Mouse (Mus musculus): ENCODE results near the gene Riok2.

The Riok2 gene

DNA sequence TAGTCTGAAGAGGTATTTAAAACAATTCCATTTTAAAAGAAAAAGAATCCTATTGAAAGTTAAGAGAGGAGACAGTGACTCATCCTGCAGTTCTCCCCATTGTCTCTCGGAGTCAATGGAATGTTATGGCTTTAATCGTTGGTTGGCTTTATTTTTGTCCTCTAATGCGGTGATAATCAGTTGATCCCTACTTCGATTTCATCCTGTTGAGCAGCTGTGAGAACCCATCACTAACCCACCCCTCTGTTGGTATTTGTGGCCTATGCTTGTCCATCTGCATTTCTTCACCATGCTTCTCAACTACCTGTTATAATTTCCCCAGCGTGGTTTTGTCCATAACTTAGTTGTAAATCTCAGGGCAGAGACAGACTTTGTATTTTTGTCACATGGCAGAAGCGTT, 34.0 kb downstream of the Riok2 start:
- DNase-seq (ENCODE audit: low spot score in 2 of 2): no peak

DNA sequence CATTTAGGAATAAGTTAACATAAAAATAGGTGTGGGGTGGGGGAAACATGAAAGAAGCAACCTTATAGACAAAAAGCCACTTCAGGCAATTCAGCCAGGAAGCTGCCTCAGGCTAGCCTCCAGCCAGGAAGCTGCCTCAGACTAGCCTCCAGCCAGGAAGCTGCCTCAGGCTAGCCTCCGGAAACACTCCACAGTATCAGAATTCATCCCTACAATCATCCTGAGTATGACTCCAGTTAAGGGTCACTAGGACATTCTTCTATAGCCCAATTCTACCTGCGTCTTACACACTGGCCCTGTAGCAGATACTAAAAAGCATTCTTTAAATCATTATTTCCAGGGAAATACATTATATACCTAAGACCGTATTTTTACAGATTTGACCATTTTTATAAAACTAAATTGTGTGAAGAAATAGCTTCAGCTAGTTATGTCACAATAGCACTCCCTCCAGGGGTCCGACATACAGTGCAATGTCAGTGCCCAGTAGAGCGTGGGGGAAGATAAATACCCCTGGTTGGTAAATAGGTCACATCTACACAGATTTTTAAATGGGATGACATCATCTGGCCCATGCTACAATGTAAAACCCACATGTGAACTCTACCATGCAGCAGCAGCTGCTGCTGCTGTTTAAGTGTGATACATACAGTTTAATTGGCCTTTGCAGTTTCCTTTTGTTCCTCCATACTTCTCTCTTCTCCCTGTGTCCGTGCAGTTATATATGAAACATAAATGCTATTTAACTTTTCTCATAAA, 34.8 kb downstream of the Riok2 start:
- no peak for DNase-seq (ENCODE audit: low spot score in 2 of 2)

DNA sequence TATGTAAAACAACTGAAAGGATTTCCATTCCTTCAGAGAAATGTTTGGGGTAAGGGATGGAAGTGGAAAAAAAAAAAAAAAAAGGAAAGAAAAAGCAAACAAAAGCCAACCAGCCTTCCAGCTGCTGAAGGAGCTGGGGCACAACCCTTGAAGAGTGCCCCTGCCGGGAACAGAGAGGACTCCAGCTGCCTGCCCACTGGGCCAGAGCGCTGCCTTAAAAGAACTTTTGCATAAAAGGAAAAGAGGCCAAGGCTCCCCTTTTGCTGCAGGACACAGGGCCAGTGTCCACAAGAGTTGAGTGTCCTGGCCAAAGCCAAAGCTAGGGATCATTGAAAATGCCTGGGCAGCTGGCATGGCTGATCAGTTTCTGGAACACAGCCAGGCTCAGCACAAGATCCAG, 35.5 kb downstream of the Riok2 start:
- DNase-seq (ENCODE audit: low spot score in 2 of 2): peak in 1 of 2 experiments; percentile 27

DNA sequence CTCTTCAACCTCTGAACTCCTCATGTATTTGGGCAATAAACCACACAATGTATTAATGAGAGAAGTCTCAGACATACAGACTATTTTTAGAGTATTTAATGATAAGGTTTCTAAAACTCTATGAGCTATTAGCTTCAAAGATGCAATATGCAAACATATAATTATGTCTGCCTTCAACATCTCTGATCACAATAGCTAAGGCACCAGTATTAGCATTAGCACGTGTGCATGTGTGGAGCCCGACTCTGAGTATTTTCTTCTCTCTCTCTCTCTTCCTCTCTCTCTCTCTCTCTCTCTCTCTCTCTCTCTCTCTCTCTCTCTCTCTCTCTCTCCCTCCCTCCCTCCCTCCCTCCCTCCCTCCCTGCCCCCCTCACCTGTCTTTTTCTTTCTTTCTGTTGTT, 37.3 kb downstream of the Riok2 start:
- DNase-seq (ENCODE audit: low spot score in 2 of 2): no peak

DNA sequence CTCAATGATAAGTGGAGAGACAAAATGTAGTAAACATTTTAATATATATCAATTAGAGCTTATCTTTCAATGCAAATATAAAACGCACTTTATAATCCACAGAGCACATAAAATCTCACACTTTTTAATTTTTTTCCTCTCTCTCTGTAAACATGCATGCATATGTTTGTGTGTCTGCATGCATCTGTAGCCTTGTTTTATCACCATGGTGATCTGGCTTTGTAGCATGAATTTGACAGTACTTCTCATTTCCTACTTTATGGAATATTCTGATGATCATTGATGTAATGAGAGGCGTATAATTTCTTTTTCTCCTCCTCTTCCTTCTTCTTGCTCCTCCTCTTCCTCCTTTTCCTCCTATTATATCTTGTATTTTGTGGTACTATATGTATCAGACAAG, 38.1 kb downstream of the Riok2 start:
- no peak for DNase-seq (ENCODE audit: low spot score in 2 of 2)

DNA sequence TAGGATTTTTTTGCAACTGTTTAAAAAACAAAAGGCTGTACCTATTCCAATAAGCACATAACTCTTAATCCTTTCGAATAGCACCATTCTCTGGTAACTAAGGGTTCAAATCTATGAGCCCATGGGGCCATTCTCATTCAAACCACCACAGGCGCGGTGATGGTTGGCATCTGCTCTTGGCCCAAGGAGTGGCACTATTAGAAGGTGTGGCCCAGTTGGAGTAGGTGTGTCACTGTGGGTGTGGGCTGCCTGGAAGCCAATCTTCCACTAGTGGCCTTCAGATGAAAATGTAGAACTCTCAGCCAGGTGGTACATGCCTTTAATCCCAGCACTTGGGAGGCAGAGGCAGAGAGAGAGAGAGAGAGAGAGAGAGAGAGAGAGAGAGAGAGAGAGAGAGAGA, 40.1 kb downstream of the Riok2 start:
- DNase-seq (ENCODE audit: low spot score in 2 of 2): no peak

DNA sequence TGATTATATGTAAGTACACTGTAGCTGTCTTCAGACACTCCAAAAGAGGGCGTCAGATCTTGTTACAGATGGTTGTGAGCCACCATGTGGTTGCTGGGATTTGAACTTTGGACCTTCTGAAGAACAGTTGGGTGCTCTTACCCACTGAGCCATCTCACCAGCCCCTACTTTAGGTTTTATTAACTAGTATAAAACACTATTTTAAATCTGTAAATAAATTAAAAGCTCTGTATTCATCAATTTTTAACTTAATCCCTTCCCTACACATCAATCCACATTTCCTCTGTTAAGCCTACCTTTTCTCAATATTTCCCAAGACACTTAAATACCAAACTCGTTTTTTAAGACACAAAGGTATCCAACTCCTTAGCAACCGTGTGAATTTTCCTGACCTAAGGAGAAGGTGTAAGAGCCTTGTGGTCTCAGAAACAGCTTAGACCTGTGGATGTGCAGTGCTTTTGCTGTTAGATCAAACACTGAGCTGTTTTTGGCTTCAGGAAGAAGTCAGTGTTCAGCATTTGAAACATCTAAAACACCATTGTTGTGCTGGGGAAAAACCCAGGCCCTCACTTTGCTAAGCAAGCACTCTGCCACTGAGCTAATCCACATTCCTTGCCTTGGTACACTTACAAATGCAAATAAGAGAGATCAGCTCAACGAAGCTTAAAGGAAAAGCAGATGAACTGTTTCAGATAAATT, 50.6 kb downstream of the Riok2 start:
- DNase-seq (ENCODE audit: low spot score in 2 of 2): no peak

DNA sequence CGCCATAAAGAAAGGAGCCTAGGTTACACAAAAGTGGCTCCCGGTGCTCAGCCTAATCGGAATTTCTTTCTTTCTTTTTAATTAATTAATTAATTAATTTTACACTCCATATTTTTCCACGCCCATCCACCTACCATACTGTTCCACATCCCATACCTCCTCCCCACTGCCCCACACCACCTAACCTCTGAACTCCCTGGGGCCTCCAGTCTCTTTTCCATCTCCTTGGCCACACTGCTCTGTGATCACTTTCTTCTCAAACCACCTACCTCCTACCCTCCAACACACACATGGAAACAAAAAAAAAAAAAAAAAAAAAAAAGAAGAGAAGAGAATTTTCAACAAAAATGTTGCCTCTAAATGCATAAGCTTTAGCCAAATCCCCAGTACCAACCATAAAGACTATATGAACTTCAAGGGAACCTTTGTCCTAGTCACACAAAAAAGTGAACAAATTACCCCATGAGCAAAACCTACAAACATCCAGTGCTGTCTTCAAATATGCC, 51.3 kb downstream of the Riok2 start:
- DNase-seq (ENCODE audit: low spot score in 2 of 2): no peak

DNA sequence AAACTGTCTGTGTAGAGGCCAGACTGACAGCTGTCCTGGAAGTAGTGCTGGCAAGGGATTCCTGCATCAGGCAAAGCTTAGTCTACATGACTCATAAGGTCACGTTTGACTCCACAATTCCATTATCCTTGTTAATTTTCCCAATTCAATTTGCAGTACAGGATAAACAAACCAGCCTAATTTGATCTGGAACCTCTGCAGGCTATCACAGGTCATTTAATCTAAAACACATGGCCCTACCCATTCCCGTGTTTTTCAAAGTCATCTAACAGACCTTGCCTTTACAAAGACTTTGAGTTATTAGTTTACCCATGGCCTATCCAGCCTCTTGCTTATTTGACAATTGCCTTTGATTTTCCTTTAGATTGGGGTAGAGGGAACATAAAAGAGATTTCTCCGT, 51.8 kb downstream of the Riok2 start:
- DNase-seq (ENCODE audit: low spot score in 2 of 2): no peak

DNA sequence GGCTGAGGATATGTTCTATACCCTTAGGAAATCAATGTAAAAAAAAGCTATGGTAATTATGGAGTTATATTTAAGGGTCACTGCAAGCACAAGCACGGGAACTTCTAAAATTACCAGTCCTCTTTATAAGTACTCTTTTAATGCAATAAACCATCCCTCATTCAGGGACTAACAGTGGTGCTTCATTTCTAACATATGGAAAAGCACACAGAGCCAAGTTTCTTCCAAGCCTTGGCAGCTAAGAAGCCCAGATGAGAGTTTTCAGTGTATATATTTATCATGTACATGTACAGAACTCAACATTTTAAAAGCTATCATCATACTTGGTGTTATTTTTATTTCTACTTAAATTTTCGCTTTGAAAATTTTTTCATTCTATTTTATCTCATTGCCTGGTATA, 54.8 kb downstream of the Riok2 start:
- DNase-seq (ENCODE audit: low spot score in 2 of 2): no peak

DNA sequence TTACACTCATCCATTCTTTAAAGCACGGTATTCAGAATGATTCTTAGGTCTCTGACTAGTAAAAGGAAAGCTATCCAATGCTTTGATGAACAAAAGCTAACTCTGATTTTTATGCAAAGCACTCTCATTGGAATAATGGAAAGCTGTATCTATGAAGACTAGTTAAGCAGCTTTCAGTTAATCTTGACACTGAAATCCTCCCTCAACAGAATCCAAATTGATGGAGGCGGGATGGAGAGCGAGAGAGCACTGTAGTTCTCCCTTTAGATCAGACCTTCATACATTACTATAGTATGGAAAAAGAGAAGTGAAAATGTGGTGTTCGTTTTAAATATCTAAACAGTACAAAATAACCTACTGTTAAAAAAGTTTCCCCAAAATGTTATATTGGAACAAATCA, 59.6 kb downstream of the Riok2 start:
- DNase-seq (ENCODE audit: low spot score in 2 of 2): no peak

DNA sequence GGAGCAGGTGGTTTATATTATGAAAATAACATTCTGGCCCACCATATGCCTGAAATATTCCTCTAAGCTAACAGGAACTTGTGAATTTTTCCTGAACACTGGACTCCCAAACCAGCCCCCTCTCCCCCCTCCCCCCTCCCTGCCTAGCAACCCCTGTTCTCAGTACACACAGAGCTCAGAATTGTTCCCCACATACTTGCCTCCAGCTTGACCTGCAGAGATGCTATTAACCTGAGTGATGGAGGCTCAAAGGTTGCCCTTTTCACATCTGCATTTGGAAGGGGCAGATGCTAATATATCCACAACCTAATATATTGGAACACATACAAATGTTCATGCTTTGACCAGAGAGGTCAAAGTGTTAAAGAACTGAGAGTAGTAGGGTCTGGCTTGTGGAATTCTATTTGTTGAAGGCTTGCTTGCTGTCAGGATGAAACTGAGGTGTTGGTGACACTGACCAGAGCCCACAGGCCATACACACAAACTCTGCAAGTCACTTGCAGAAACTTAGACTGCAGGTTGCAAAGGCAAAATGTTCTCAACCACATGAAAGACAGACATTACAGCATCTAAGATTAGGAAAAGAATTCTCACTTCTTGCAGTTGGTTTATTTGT, 64.6 kb downstream of the Riok2 start:
- no peak for DNase-seq (ENCODE audit: low spot score in 2 of 2)

DNA sequence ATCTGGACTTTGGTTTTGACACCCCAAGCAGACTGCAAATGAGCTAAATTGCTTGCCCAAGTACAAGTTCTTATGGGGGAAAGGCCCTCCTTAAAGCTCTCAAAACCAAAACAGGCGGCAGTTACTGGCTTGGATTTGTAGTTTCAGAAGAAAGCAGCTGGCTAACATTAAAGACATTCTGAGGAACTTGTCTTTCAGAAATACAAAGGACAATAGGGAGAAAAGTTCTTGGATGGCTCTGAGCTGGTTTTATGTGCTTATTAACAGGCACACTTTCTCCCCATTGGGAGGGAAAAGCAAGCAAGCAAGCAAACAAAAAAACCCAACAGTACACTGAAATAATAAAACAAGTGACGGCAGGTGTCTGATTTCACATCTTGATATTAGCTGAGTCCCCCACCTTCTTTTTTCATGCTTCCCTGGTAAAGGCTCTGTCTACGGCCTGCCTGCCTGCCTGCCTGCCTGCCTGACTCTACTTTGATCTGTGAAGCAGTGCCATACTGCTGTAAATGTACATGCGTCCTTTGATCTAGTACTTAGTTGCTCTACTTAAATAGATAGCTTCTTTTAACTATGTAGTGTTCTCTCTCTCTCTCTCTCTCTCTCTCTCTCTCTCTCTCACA, 67.9 kb downstream of the Riok2 start:
- DNase-seq (ENCODE audit: low spot score in 2 of 2): no peak

DNA sequence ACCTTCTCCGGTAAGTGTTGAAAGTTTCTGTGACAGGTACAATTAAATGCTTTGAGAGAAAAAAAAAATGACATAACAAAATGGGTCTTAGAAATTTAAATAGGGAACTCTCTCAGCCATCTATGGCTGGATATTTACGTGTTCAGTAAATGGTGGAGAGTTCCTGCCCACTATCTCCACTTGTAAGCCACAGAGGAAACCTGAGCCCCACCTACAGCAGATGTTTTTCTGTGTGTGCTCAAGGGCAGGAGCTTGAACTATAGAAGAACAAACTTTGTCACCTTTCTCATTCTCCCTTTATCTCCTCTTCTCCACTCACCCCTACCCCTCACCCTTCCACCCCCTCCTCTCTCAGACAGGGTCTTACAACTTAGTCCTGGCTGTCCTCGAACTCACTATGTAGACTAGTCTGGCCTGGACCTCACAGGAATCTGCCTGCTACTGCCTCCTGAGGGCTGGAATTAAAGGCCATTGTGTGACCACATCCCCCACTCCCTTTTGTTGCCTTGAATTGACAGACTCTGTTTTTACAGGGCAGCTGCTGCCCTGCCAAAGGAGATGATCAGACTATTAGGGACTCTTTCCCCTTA, 70.3 kb downstream of the Riok2 start:
- DNase-seq (ENCODE audit: low spot score in 2 of 2): no peak

Measured in left cerebral cortex, adult 9 months (tissue).